Mouse (Mus musculus) testis, adult 2 months (tissue): ENCODE results near the gene Fam129a.

Source experiments
- CTCF ChIP-seq: fragments of 200-500 bp; IDR thresholded peaks from 2 replicates; pipeline ENCODE4 v1.5.1; 2012; ENCODE audit warnings: low read depth, mild to moderate bottlenecking, inconsistent platforms, low read length, moderate library complexity; ENCODE audit not compliant: control insufficient read depth, insufficient read depth, insufficient replicate concordance
- POLR2A ChIP-seq: fragments of 200-500 bp; IDR thresholded peaks from 2 replicates; pipeline ENCODE4 v1.6.1; 2012; ENCODE audit warnings: low read depth, mild to moderate bottlenecking, inconsistent platforms, low read length, moderate library complexity; ENCODE audit not compliant: control insufficient read depth

GRCm38 (mm10) chr1:151737146-151737545 is 166.2 kb downstream of the Fam129a start:
- TF ChIP-seq CTCF (no peak), POLR2A (no peak)
